Mouse (Mus musculus) E14TG2a.4 (cell line): ENCODE measurements around the gene Fbxw4.

Experiments
- H3K27me3 ChIP-seq: 2 replicates; pipeline ENCODE4 v1.6.1; 2014; ENCODE audit warnings: low read length, control low read depth; ENCODE audit not compliant: insufficient read depth
- H3K36me3 ChIP-seq: 2 replicates; pipeline ENCODE4 v1.6.1; 2014; ENCODE audit warnings: low read length, control low read depth; ENCODE audit not compliant: insufficient read depth
- H3K4me1 ChIP-seq: replicated peaks from 2 replicates; pipeline ENCODE4 v1.6.1; 2014; ENCODE audit warnings: low read depth, low read length, control low read depth
- H3K4me3 ChIP-seq: replicated peaks from 2 replicates; pipeline ENCODE4 v1.5.1; 2014; ENCODE audit warnings: mild to moderate bottlenecking, low read length
- H3K9me3 ChIP-seq: 2 replicates; pipeline ENCODE4 v1.6.1; 2014; ENCODE audit warnings: low read length, control low read depth
- CTCF ChIP-seq: conservative IDR thresholded peaks from 2 replicates; pipeline ENCODE4 v1.5.1; 2014; ENCODE audit warnings: low read length
- NANOG ChIP-seq: IDR thresholded peaks from 2 replicates; pipeline ENCODE4 v1.6.1; 2014; ENCODE audit warnings: borderline replicate concordance, low read length, mixed read lengths
- POU5F1 ChIP-seq: IDR thresholded peaks from 2 replicates; pipeline ENCODE4 v1.6.1; 2014; ENCODE audit warnings: low read length, borderline replicate concordance

Gene Fbxw4

GRCm38 (mm10) chr19:45627036-45627435 lies 33.1 kb downstream of the Fbxw4 start:
- TF ChIP-seq CTCF = no peak
- no peak for TF ChIP-seq POU5F1
- no peak for TF ChIP-seq NANOG
- H3K36me3 ChIP-seq = no peaks in the 10 kb centered on the region
- H3K4me3 ChIP-seq = no peak overlapping the region
- peaks cover 18% of the 10 kb centered on the region for H3K4me1 ChIP-seq
- H3K9me3 ChIP-seq = no peaks in the 10 kb centered on the region
- peaks cover 3% of the 10 kb centered on the region; the same call in 1 of the 2 replicates for H3K27me3 ChIP-seq

- no peak overlapping the region for H3K4me3 ChIP-seq
- peaks cover 32% of the 10 kb centered on the region for H3K4me1 ChIP-seq
- no peak for TF ChIP-seq CTCF
- TF ChIP-seq NANOG = no peak
- TF ChIP-seq POU5F1 = no peak
- peaks cover 3% of the 10 kb centered on the region; the same call in 1 of the 2 replicates for H3K27me3 ChIP-seq
- H3K9me3 ChIP-seq = no peaks in the 10 kb centered on the region
- H3K36me3 ChIP-seq = no peaks in the 10 kb centered on the region
Measured at GRCm38 (mm10) chr19:45623710-45624109, 36.4 kb downstream of the Fbxw4 start.

GRCm38 (mm10) chr19:45622144-45622543 lies 38.0 kb downstream of the Fbxw4 start:
- Histone ChIP-seq H3K27me3 (peaks cover 3% of the 10 kb centered on the region; the same call in 1 of the 2 replicates), H3K4me3 (no peak overlapping the region), H3K4me1 (peaks cover 42% of the 10 kb centered on the region), H3K9me3 (no peaks in the 10 kb centered on the region), H3K36me3 (no peaks in the 10 kb centered on the region)
- 0 out of 2 replicates have a peak, but pooled peaks have one; percentile 7 for TF ChIP-seq NANOG
- no peak for TF ChIP-seq POU5F1
- TF ChIP-seq CTCF = no peak

GRCm38 (mm10) chr19:45621061-45621460 lies 39.1 kb downstream of the Fbxw4 start:
- H3K4me1 ChIP-seq = peaks cover 51% of the 10 kb centered on the region
- no peak for TF ChIP-seq NANOG
- no peak for TF ChIP-seq CTCF
- H3K9me3 ChIP-seq = no peaks in the 10 kb centered on the region
- peaks cover 3% of the 10 kb centered on the region; the same call in 1 of the 2 replicates for H3K27me3 ChIP-seq
- H3K36me3 ChIP-seq = no peaks in the 10 kb centered on the region
- H3K4me3 ChIP-seq = no peak overlapping the region

- Histone ChIP-seq H3K9me3 (no peaks in the 10 kb centered on the region), H3K36me3 (no peaks in the 10 kb centered on the region), H3K4me1 (peaks cover 63% of the 10 kb centered on the region), H3K4me3 (no peak overlapping the region), H3K27me3 (peaks cover 3% of the 10 kb centered on the region; the same call in 1 of the 2 replicates)
- TF ChIP-seq POU5F1 (no peak), CTCF (no peak), NANOG (no peak)
Measured at GRCm38 (mm10) chr19:45619744-45620501, 40.2 kb downstream of the Fbxw4 start.

- no peaks in the 10 kb centered on the region for H3K9me3 ChIP-seq
- H3K27me3 ChIP-seq = no peaks in the 10 kb centered on the region; the same call in 1 of the 2 replicates
- peaks cover 64% of the 10 kb centered on the region for H3K4me1 ChIP-seq
- no peaks in the 10 kb centered on the region for H3K36me3 ChIP-seq
- H3K4me3 ChIP-seq = no peak overlapping the region
- TF ChIP-seq NANOG = no peak
- no peak for TF ChIP-seq POU5F1
- TF ChIP-seq CTCF = no peak
Measured at GRCm38 (mm10) chr19:45618184-45618583, 41.9 kb downstream of the Fbxw4 start.

- H3K36me3 ChIP-seq = no peaks in the 10 kb centered on the region
- H3K4me3 ChIP-seq = no peak overlapping the region
- no peaks in the 10 kb centered on the region for H3K9me3 ChIP-seq
- TF ChIP-seq NANOG (no peak), CTCF (no peak), POU5F1 (no peak)
- no peaks in the 10 kb centered on the region; the same call in 1 of the 2 replicates for H3K27me3 ChIP-seq
- peaks cover 64% of the 10 kb centered on the region for H3K4me1 ChIP-seq
Measured at GRCm38 (mm10) chr19:45616735-45617134, 43.4 kb downstream of the Fbxw4 start.

- TF ChIP-seq NANOG (no peak), CTCF (no peak), POU5F1 (no peak)
- H3K36me3 ChIP-seq = no peaks in the 10 kb centered on the region
- H3K4me1 ChIP-seq = peaks cover 63% of the 10 kb centered on the region
- no peaks in the 10 kb centered on the region; the same call in 1 of the 2 replicates for H3K27me3 ChIP-seq
- H3K9me3 ChIP-seq = no peaks in the 10 kb centered on the region
- peak overlapping the region; percentile 35; the same call in 1 of the 2 replicates for H3K4me3 ChIP-seq
Measured at GRCm38 (mm10) chr19:45616214-45616518, 43.9 kb downstream of the Fbxw4 start.
